Comparison of ENCODE assay signal across 8 mouse cellular contexts in the genomic region with DNA sequence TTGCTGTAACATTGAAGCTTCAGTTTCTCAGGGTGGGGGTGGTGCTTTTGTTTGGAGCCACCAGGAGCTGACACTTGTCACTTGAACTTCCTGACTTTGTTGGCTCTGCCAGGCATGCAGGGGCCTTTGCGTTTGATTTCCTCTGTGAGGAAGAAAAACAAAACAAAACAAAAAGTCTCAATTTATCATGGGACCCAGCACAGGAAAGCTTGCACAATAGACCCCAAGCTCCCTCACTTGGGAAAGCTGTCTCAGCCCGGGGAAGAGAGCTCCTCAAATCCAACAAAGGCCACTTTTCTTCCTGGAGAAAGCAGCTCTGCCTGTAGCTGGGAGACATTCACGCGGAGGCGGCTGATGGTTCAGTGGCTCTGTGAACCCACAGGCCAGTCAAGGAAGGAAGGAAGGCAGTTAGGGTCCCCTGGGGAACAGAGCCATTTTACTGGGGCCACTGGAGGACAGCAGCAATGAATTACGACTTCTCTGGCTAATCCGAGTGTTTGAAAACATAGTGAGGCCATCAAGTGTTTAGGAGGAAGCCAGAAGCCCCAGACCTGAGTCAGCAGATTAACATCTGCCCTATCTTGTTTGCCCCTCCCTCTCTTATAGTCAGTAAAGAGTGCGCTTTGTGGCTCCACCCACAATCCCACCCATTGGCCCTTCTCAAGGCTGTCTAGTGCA. TPM values are rescaled to one million over a fixed set of nuclear protein-coding genes. Genes with fewer than 3 reads are reported as not detected.
DNase-seq lines count a peak whose midpoint lies in the region; ATAC-seq lines count a peak whose summit lies in the region.

No protein-coding gene starts in this region.

- ATAC-seq in forebrain, embryonic 16.5 days = no peak
- ATAC-seq in forebrain, embryonic 12.5 days (ENCODE audit: low FRiP score) = no peak
- ATAC-seq in embryonic facial prominence, embryonic 14.5 days (ENCODE audit: low read depth) = no peak
- peak; percentile 55 for ATAC-seq in liver, embryonic 15.5 days (ENCODE audit: insufficient read depth)
- 0 out of 2 replicates have a peak, but pooled peaks have one; percentile 27 for ATAC-seq in neutrophil, adult 5-6 weeks (ENCODE audit: extremely low read depth, insufficient number of reproducible peaks, low FRiP score, poor library complexity, severe bottlenecking)
- ATAC-seq in inflammation-experienced regulatory T-cells, adult 6 months = no peak

- no peaks in the 10 kb centered on the region for H3K9me3 ChIP-seq in forebrain, embryonic 16.5 days (ENCODE audit: control insufficient read depth, low read length)
- H3K9me3 ChIP-seq in forebrain, embryonic 12.5 days = no peaks in the 10 kb centered on the region
- no peaks in the 10 kb centered on the region for H3K9me3 ChIP-seq in embryonic facial prominence, embryonic 14.5 days (ENCODE audit: control insufficient read depth, low read length)
- H3K9me3 ChIP-seq in liver, embryonic 15.5 days (replicated peaks) = no peaks in the 10 kb centered on the region

- no peak overlapping the region for H3K9ac ChIP-seq in forebrain, embryonic 16.5 days (replicated peaks; ENCODE audit: low read depth, low read length)
- no peak overlapping the region for H3K9ac ChIP-seq in forebrain, embryonic 12.5 days
- no peak overlapping the region for H3K9ac ChIP-seq in embryonic facial prominence, embryonic 14.5 days (ENCODE audit: low read depth, low read length)
- no peak overlapping the region for H3K9ac ChIP-seq in liver, embryonic 15.5 days

- H3K36me3 ChIP-seq in forebrain, embryonic 16.5 days (ENCODE audit: control insufficient read depth, insufficient read depth) = no peaks in the 10 kb centered on the region
- H3K36me3 ChIP-seq in forebrain, embryonic 12.5 days (replicated peaks) = no peaks in the 10 kb centered on the region
- H3K36me3 ChIP-seq in embryonic facial prominence, embryonic 14.5 days (ENCODE audit: control insufficient read depth, insufficient read depth, low read length) = no peaks in the 10 kb centered on the region
- H3K36me3 ChIP-seq in liver, embryonic 15.5 days (replicated peaks) = no peaks in the 10 kb centered on the region

- peak; percentile 64 for DNase-seq in embryonic facial prominence, embryonic 14.5 days (ENCODE audit: low spot score)
- DNase-seq in induced T-regulatory cell, adult 2 months (ENCODE audit: low read depth) = peak; percentile 43
- DNase-seq in right cerebral cortex, postnatal 4 days = no peak

- H3K4me2 ChIP-seq in forebrain, embryonic 16.5 days (ENCODE audit: low read length) = no peak overlapping the region
- no peak overlapping the region for H3K4me2 ChIP-seq in forebrain, embryonic 12.5 days
- no peak overlapping the region for H3K4me2 ChIP-seq in embryonic facial prominence, embryonic 14.5 days (ENCODE audit: low read depth, low read length)
- H3K4me2 ChIP-seq in liver, embryonic 15.5 days = peak overlapping the region; percentile 44

- 43% methylated on average over 8 of the region's 8 CpGs for WGBS in forebrain, embryonic 16.5 days
- WGBS in forebrain, embryonic 12.5 days = 39% methylated on average over 8 of the region's 8 CpGs
- WGBS in embryonic facial prominence, embryonic 14.5 days = 31% methylated on average over 8 of the region's 8 CpGs
- 8% methylated on average over 8 of the region's 8 CpGs for WGBS in liver, embryonic 15.5 days (ENCODE audit: insufficient replicate concordance)

- H3K4me3 ChIP-seq in forebrain, embryonic 16.5 days (replicated peaks; ENCODE audit: low read length) = no peak overlapping the region
- no peak overlapping the region for H3K4me3 ChIP-seq in forebrain, embryonic 12.5 days (replicated peaks)
- H3K4me3 ChIP-seq in embryonic facial prominence, embryonic 14.5 days (ENCODE audit: low read depth, low read length) = no peak overlapping the region
- no peak overlapping the region for H3K4me3 ChIP-seq in liver, embryonic 15.5 days (replicated peaks)

- H3K27ac ChIP-seq in forebrain, embryonic 16.5 days (ENCODE audit: low read length) = 0 out of 2 replicates have a peak overlapping the region, but pooled peaks have one; percentile 30
- H3K27ac ChIP-seq in forebrain, embryonic 12.5 days = no peak overlapping the region
- peak overlapping the region; percentile 67 for H3K27ac ChIP-seq in embryonic facial prominence, embryonic 14.5 days (replicated peaks; ENCODE audit: low read depth, low read length)
- H3K27ac ChIP-seq in liver, embryonic 15.5 days (replicated peaks) = peak overlapping the region; percentile 72

- H3K4me1 ChIP-seq in forebrain, embryonic 16.5 days (replicated peaks; ENCODE audit: control insufficient read depth, insufficient read depth, low read length) = no peaks in the 10 kb centered on the region
- peaks cover 21% of the 10 kb centered on the region for H3K4me1 ChIP-seq in forebrain, embryonic 12.5 days
- peaks cover 13% of the 10 kb centered on the region for H3K4me1 ChIP-seq in embryonic facial prominence, embryonic 14.5 days (ENCODE audit: control insufficient read depth, insufficient read depth, low read length)
- peaks cover 43% of the 10 kb centered on the region for H3K4me1 ChIP-seq in liver, embryonic 15.5 days (replicated peaks)

- no peaks in the 10 kb centered on the region for H3K27me3 ChIP-seq in forebrain, embryonic 16.5 days (replicated peaks; ENCODE audit: control insufficient read depth, insufficient read depth, low read length)
- peaks cover 31% of the 10 kb centered on the region for H3K27me3 ChIP-seq in forebrain, embryonic 12.5 days
- H3K27me3 ChIP-seq in embryonic facial prominence, embryonic 14.5 days (replicated peaks; ENCODE audit: control insufficient read depth, insufficient read depth, low read length) = no peaks in the 10 kb centered on the region
- H3K27me3 ChIP-seq in liver, embryonic 15.5 days = no peaks in the 10 kb centered on the region

RNA-seq across cellular contexts. Expression of gene Rfx8, which starts 15.3 kb away (rescaled TPM):
- 0.20 TPM in 1 of 2 replicates, not detected in the other for polyA plus RNA-seq in forebrain, embryonic 16.5 days (2015; fragmentation: Nextera tagmentation; extraction: Ambion mirVana)
- polyA plus RNA-seq in forebrain, embryonic 12.5 days (2016; fragmentation: Nextera tagmentation; extraction: Ambion mirVana) = not detected in 2 replicates
- 2.0 and 2.3 TPM in 2 replicates for polyA plus RNA-seq in embryonic facial prominence, embryonic 14.5 days (2014; fragmentation: Nextera tagmentation; extraction: Ambion mirVana)
- 0.09 and 0.10 TPM in 2 replicates for polyA plus RNA-seq in liver, embryonic 15.5 days (2015; fragmentation: Nextera tagmentation; extraction: Ambion mirVana)
- not detected in 2 replicates for total RNA-seq in neutrophil, adult 5-6 weeks (2017)
- not detected for polyA plus RNA-seq in inflammation-experienced regulatory T-cells, adult 6 months (2017; shearing (Covaris generic))

Comparison
In these comparisons a context has a peak if more than half of its experiments do, and no peak if none do; other contexts are left out.
1. ATAC-seq: peak in liver, embryonic 15.5 days (single experiment) and neutrophil, adult 5-6 weeks (single experiment); none in forebrain, embryonic 16.5 days (single experiment), forebrain, embryonic 12.5 days (single experiment), embryonic facial prominence, embryonic 14.5 days (single experiment) and inflammation-experienced regulatory T-cells, adult 6 months (single experiment).